Mouse (Mus musculus): ENCODE data around the gene Neurl1b. TPM values are rescaled to one million over a fixed set of nuclear protein-coding genes. Genes with fewer than 3 reads are reported as not detected.

Neurl1b gene
- polyA plus RNA-seq, 1 experiment: 26.2 TPM

GRCm38 (mm10) chr17:26484626-26485421 lies 70.2 kb downstream of the Neurl1b start:
- Histone ChIP-seq H3K4me3 (ENCODE audit: control insufficient read depth, insufficient read depth, low read length) (no peak overlapping the region), H3K27me3 (ENCODE audit: control insufficient read depth, insufficient read depth, low read length) (no peaks in the 10 kb centered on the region), H3K4me1 (replicated peaks; ENCODE audit: control insufficient read depth, insufficient read depth, low read length) (no peaks in the 10 kb centered on the region), H3K36me3 (ENCODE audit: control insufficient read depth, insufficient read depth, low read length) (no peaks in the 10 kb centered on the region), H3K27ac (ENCODE audit: control insufficient read depth, insufficient read depth, low read length) (no peak overlapping the region)
- no peak for DNase-seq
- 92% methylated on average over 14 of the region's 14 CpGs for WGBS
- no peak for TF ChIP-seq CTCF (IDR thresholded peaks at IDR 0.05; ENCODE audit: borderline replicate concordance, control insufficient read depth, extremely low read depth, insufficient read depth, low read length, poor library complexity)
- no peak for TF ChIP-seq POLR2A (IDR thresholded peaks at IDR 0.05; ENCODE audit: control insufficient read depth, extremely low read depth, insufficient read depth, low read length, poor library complexity)

- H3K36me3 ChIP-seq (ENCODE audit: control insufficient read depth, insufficient read depth, low read length): no peaks in the 10 kb centered on the region
- no peak overlapping the region for H3K27ac ChIP-seq (ENCODE audit: control insufficient read depth, insufficient read depth, low read length)
- 90% methylated on average over 5 of the region's 5 CpGs for WGBS
- H3K4me3 ChIP-seq (ENCODE audit: control insufficient read depth, insufficient read depth, low read length): no peak overlapping the region
- no peaks in the 10 kb centered on the region for H3K27me3 ChIP-seq (ENCODE audit: control insufficient read depth, insufficient read depth, low read length)
- DNase-seq: no peak
- no peaks in the 10 kb centered on the region for H3K4me1 ChIP-seq (replicated peaks; ENCODE audit: control insufficient read depth, insufficient read depth, low read length)
- TF ChIP-seq CTCF (IDR thresholded peaks at IDR 0.05; ENCODE audit: borderline replicate concordance, control insufficient read depth, extremely low read depth, insufficient read depth, low read length, poor library complexity) (no peak), POLR2A (IDR thresholded peaks at IDR 0.05; ENCODE audit: control insufficient read depth, extremely low read depth, insufficient read depth, low read length, poor library complexity) (no peak)
Measured at GRCm38 (mm10) chr17:26487266-26487665, 72.6 kb downstream of the Neurl1b start.

GRCm38 (mm10) chr17:26487917-26488316 lies 73.3 kb downstream of the Neurl1b start:
- no peaks in the 10 kb centered on the region for H3K36me3 ChIP-seq (ENCODE audit: control insufficient read depth, insufficient read depth, low read length)
- H3K4me1 ChIP-seq (replicated peaks; ENCODE audit: control insufficient read depth, insufficient read depth, low read length): no peaks in the 10 kb centered on the region
- DNase-seq: no peak
- no peak overlapping the region for H3K4me3 ChIP-seq (ENCODE audit: control insufficient read depth, insufficient read depth, low read length)
- TF ChIP-seq POLR2A (IDR thresholded peaks at IDR 0.05; ENCODE audit: control insufficient read depth, extremely low read depth, insufficient read depth, low read length, poor library complexity) (no peak), CTCF (IDR thresholded peaks at IDR 0.05; ENCODE audit: borderline replicate concordance, control insufficient read depth, extremely low read depth, insufficient read depth, low read length, poor library complexity) (no peak)
- 96% methylated on average over 4 of the region's 4 CpGs for WGBS
- H3K27ac ChIP-seq (ENCODE audit: control insufficient read depth, insufficient read depth, low read length): no peak overlapping the region
- H3K27me3 ChIP-seq (ENCODE audit: control insufficient read depth, insufficient read depth, low read length): no peaks in the 10 kb centered on the region

GRCm38 (mm10) chr17:26488711-26489403 lies 74.2 kb downstream of the Neurl1b start:
- 94% methylated on average over 8 of the region's 8 CpGs for WGBS
- no peak overlapping the region for H3K27ac ChIP-seq (ENCODE audit: control insufficient read depth, insufficient read depth, low read length)

GRCm38 (mm10) chr17:26490072-26490471 lies 75.4 kb downstream of the Neurl1b start:
- Histone ChIP-seq H3K4me3 (ENCODE audit: control insufficient read depth, insufficient read depth, low read length) (no peak overlapping the region), H3K36me3 (ENCODE audit: control insufficient read depth, insufficient read depth, low read length) (no peaks in the 10 kb centered on the region), H3K27ac (ENCODE audit: control insufficient read depth, insufficient read depth, low read length) (no peak overlapping the region), H3K4me1 (replicated peaks; ENCODE audit: control insufficient read depth, insufficient read depth, low read length) (no peaks in the 10 kb centered on the region), H3K27me3 (ENCODE audit: control insufficient read depth, insufficient read depth, low read length) (no peaks in the 10 kb centered on the region)
- DNase-seq: no peak
- no peak for TF ChIP-seq CTCF (IDR thresholded peaks at IDR 0.05; ENCODE audit: borderline replicate concordance, control insufficient read depth, extremely low read depth, insufficient read depth, low read length, poor library complexity)
- TF ChIP-seq POLR2A (IDR thresholded peaks at IDR 0.05; ENCODE audit: control insufficient read depth, extremely low read depth, insufficient read depth, low read length, poor library complexity): no peak
- WGBS: 95% methylated on average over 10 of the region's 10 CpGs

More at GRCm38 (mm10) chr17:26488711-26489403, 74.2 kb downstream of the Neurl1b start:
- Histone ChIP-seq H3K27me3 (ENCODE audit: control insufficient read depth, insufficient read depth, low read length) (no peaks in the 10 kb centered on the region), H3K4me1 (replicated peaks; ENCODE audit: control insufficient read depth, insufficient read depth, low read length) (no peaks in the 10 kb centered on the region), H3K4me3 (ENCODE audit: control insufficient read depth, insufficient read depth, low read length) (no peak overlapping the region), H3K36me3 (ENCODE audit: control insufficient read depth, insufficient read depth, low read length) (no peaks in the 10 kb centered on the region)
- TF ChIP-seq POLR2A (IDR thresholded peaks at IDR 0.05; ENCODE audit: control insufficient read depth, extremely low read depth, insufficient read depth, low read length, poor library complexity) (no peak), CTCF (IDR thresholded peaks at IDR 0.05; ENCODE audit: borderline replicate concordance, control insufficient read depth, extremely low read depth, insufficient read depth, low read length, poor library complexity) (no peak)
- DNase-seq: no peak

- Histone ChIP-seq H3K36me3 (ENCODE audit: control insufficient read depth, insufficient read depth, low read length) (no peaks in the 10 kb centered on the region), H3K27me3 (ENCODE audit: control insufficient read depth, insufficient read depth, low read length) (no peaks in the 10 kb centered on the region), H3K27ac (ENCODE audit: control insufficient read depth, insufficient read depth, low read length) (no peak overlapping the region), H3K4me1 (replicated peaks; ENCODE audit: control insufficient read depth, insufficient read depth, low read length) (no peaks in the 10 kb centered on the region), H3K4me3 (ENCODE audit: control insufficient read depth, insufficient read depth, low read length) (no peak overlapping the region)
- DNase-seq: no peak
- WGBS: 97% methylated on average over 2 of the region's 2 CpGs
- no peak for TF ChIP-seq CTCF (IDR thresholded peaks at IDR 0.05; ENCODE audit: borderline replicate concordance, control insufficient read depth, extremely low read depth, insufficient read depth, low read length, poor library complexity)
- no peak for TF ChIP-seq POLR2A (IDR thresholded peaks at IDR 0.05; ENCODE audit: control insufficient read depth, extremely low read depth, insufficient read depth, low read length, poor library complexity)
Measured at GRCm38 (mm10) chr17:26490910-26491309, 76.3 kb downstream of the Neurl1b start.
